Mouse (Mus musculus): ENCODE measurements around the gene Tank. TPM values are rescaled to one million over a fixed set of nuclear protein-coding genes. Genes with fewer than 3 reads are reported as not detected.

Tank gene
- 23.2 and 24.1 TPM in 2 replicates for polyA plus RNA-seq (2016; fragmentation: Nextera tagmentation; extraction: Ambion mirVana)

- no peaks in the 10 kb centered on the region for H3K27me3 ChIP-seq (ENCODE audit: low read depth, poor library complexity, severe bottlenecking)
- no peak within 1 kb of the TSS for H3K27ac ChIP-seq
- no peak for DNase-seq (ENCODE audit: low spot score)
- no peak within 1 kb of the TSS for H3K4me3 ChIP-seq
- H3K36me3 ChIP-seq = no peaks in the 10 kb centered on the region
- H3K9me3 ChIP-seq (replicated peaks) = no peaks in the 10 kb centered on the region
- 88% methylated on average over 10 of the region's 10 CpGs for WGBS
- H3K4me1 ChIP-seq = peaks cover 6% of the 10 kb centered on the region
Observed at GRCm38 (mm10) chr2:61578433-61578832, at the start of gene Tank. TSS of gene Tank (plus strand) at chr2:61578585.

GRCm38 (mm10) chr2:61532326-61532725 lies 46.1 kb upstream of the Tank start:
- no peak for DNase-seq (ENCODE audit: low spot score)
- Histone ChIP-seq H3K9me3 (replicated peaks) (no peaks in the 10 kb centered on the region), H3K36me3 (no peaks in the 10 kb centered on the region), H3K27me3 (ENCODE audit: low read depth, poor library complexity, severe bottlenecking) (no peaks in the 10 kb centered on the region), H3K4me1 (no peaks in the 10 kb centered on the region), H3K4me3 (no peak overlapping the region), H3K27ac (no peak overlapping the region)
- WGBS = 80% methylated on average over 3 of the region's 3 CpGs

- Histone ChIP-seq H3K27ac (no peak overlapping the region), H3K27me3 (ENCODE audit: low read depth, poor library complexity, severe bottlenecking) (no peaks in the 10 kb centered on the region), H3K4me3 (no peak overlapping the region), H3K4me1 (no peaks in the 10 kb centered on the region), H3K9me3 (replicated peaks) (no peaks in the 10 kb centered on the region), H3K36me3 (no peaks in the 10 kb centered on the region)
- 81% methylated on average over 2 of the region's 2 CpGs for WGBS
- no peak for DNase-seq (ENCODE audit: low spot score)
Observed at GRCm38 (mm10) chr2:61533131-61533530, 45.3 kb upstream of the Tank start.

GRCm38 (mm10) chr2:61536901-61537300 lies 41.5 kb upstream of the Tank start:
- Histone ChIP-seq H3K4me3 (no peak overlapping the region), H3K9me3 (replicated peaks) (no peaks in the 10 kb centered on the region), H3K4me1 (no peaks in the 10 kb centered on the region), H3K27ac (no peak overlapping the region), H3K36me3 (no peaks in the 10 kb centered on the region), H3K27me3 (ENCODE audit: low read depth, poor library complexity, severe bottlenecking) (no peaks in the 10 kb centered on the region)
- DNase-seq (ENCODE audit: low spot score) = no peak
- WGBS = 83% methylated on average over 2 of the region's 2 CpGs

- WGBS = 64% methylated on average over 2 of the region's 2 CpGs
- Histone ChIP-seq H3K27me3 (ENCODE audit: low read depth, poor library complexity, severe bottlenecking) (no peaks in the 10 kb centered on the region), H3K36me3 (no peaks in the 10 kb centered on the region), H3K9me3 (replicated peaks) (no peaks in the 10 kb centered on the region), H3K4me3 (no peak overlapping the region), H3K4me1 (no peaks in the 10 kb centered on the region), H3K27ac (no peak overlapping the region)
- no peak for DNase-seq (ENCODE audit: low spot score)
Observed at GRCm38 (mm10) chr2:61539378-61539777, 39.0 kb upstream of the Tank start.

GRCm38 (mm10) chr2:61542426-61542825 lies 36.0 kb upstream of the Tank start:
- no peak overlapping the region for H3K27ac ChIP-seq
- H3K36me3 ChIP-seq = no peaks in the 10 kb centered on the region
- no peaks in the 10 kb centered on the region for H3K27me3 ChIP-seq (ENCODE audit: low read depth, poor library complexity, severe bottlenecking)
- H3K4me3 ChIP-seq = no peak overlapping the region
- DNase-seq (ENCODE audit: low spot score) = no peak
- 94% methylated on average over 2 of the region's 2 CpGs for WGBS
- no peaks in the 10 kb centered on the region for H3K9me3 ChIP-seq (replicated peaks)
- H3K4me1 ChIP-seq = no peaks in the 10 kb centered on the region

- H3K27ac ChIP-seq = no peak overlapping the region
- no peaks in the 10 kb centered on the region for H3K36me3 ChIP-seq
- H3K27me3 ChIP-seq (ENCODE audit: low read depth, poor library complexity, severe bottlenecking) = no peaks in the 10 kb centered on the region
- H3K4me1 ChIP-seq = peaks cover 6% of the 10 kb centered on the region
- DNase-seq (ENCODE audit: low spot score) = no peak
- no peaks in the 10 kb centered on the region for H3K9me3 ChIP-seq (replicated peaks)
- no peak overlapping the region for H3K4me3 ChIP-seq
- 88% methylated on average over 3 of the region's 3 CpGs for WGBS
Observed at GRCm38 (mm10) chr2:61545666-61546065, 32.7 kb upstream of the Tank start.

GRCm38 (mm10) chr2:61548021-61548420 lies 30.4 kb upstream of the Tank start:
- H3K27ac ChIP-seq = no peak overlapping the region
- H3K9me3 ChIP-seq (replicated peaks) = no peaks in the 10 kb centered on the region
- H3K27me3 ChIP-seq (ENCODE audit: low read depth, poor library complexity, severe bottlenecking) = no peaks in the 10 kb centered on the region
- DNase-seq (ENCODE audit: low spot score) = peak; percentile 52
- no peak overlapping the region for H3K4me3 ChIP-seq
- H3K36me3 ChIP-seq = no peaks in the 10 kb centered on the region
- 20% methylated on average over 2 of the region's 2 CpGs for WGBS
- peaks cover 6% of the 10 kb centered on the region for H3K4me1 ChIP-seq

- peaks cover 14% of the 10 kb centered on the region for H3K4me1 ChIP-seq
- no peaks in the 10 kb centered on the region for H3K36me3 ChIP-seq
- DNase-seq (ENCODE audit: low spot score) = no peak
- 85% methylated on average over 5 of the region's 5 CpGs for WGBS
- no peaks in the 10 kb centered on the region for H3K27me3 ChIP-seq (ENCODE audit: low read depth, poor library complexity, severe bottlenecking)
- H3K9me3 ChIP-seq (replicated peaks) = no peaks in the 10 kb centered on the region
- H3K27ac ChIP-seq = no peak overlapping the region
- no peak overlapping the region for H3K4me3 ChIP-seq
Observed at GRCm38 (mm10) chr2:61551680-61552079, 26.7 kb upstream of the Tank start.

- 82% methylated on average over 7 of the region's 7 CpGs for WGBS
- H3K27ac ChIP-seq = no peak overlapping the region
- peaks cover 8% of the 10 kb centered on the region for H3K4me1 ChIP-seq
- no peak for DNase-seq (ENCODE audit: low spot score)
- H3K27me3 ChIP-seq (ENCODE audit: low read depth, poor library complexity, severe bottlenecking) = no peaks in the 10 kb centered on the region
- no peaks in the 10 kb centered on the region for H3K9me3 ChIP-seq (replicated peaks)
- H3K36me3 ChIP-seq = no peaks in the 10 kb centered on the region
- no peak overlapping the region for H3K4me3 ChIP-seq
Observed at GRCm38 (mm10) chr2:61555367-61555766, 23.0 kb upstream of the Tank start.

GRCm38 (mm10) chr2:61555825-61556224 lies 22.6 kb upstream of the Tank start:
- DNase-seq (ENCODE audit: low spot score) = no peak
- H3K4me1 ChIP-seq = peaks cover 8% of the 10 kb centered on the region
- H3K36me3 ChIP-seq = no peaks in the 10 kb centered on the region
- H3K4me3 ChIP-seq = no peak overlapping the region
- WGBS = 75% methylated on average over 2 of the region's 2 CpGs
- no peaks in the 10 kb centered on the region for H3K9me3 ChIP-seq (replicated peaks)
- no peaks in the 10 kb centered on the region for H3K27me3 ChIP-seq (ENCODE audit: low read depth, poor library complexity, severe bottlenecking)
- H3K27ac ChIP-seq = no peak overlapping the region

- Histone ChIP-seq H3K4me1 (peaks cover 8% of the 10 kb centered on the region), H3K27me3 (ENCODE audit: low read depth, poor library complexity, severe bottlenecking) (no peaks in the 10 kb centered on the region), H3K36me3 (no peaks in the 10 kb centered on the region), H3K9me3 (replicated peaks) (no peaks in the 10 kb centered on the region), H3K27ac (no peak overlapping the region), H3K4me3 (no peak overlapping the region)
- no peak for DNase-seq (ENCODE audit: low spot score)
- whole genome bisulfite sequencing = 89% methylated on average over 3 of the region's 3 CpGs
Observed at GRCm38 (mm10) chr2:61556639-61557038, 21.7 kb upstream of the Tank start.

- H3K4me1 ChIP-seq = peaks cover 8% of the 10 kb centered on the region
- no peaks in the 10 kb centered on the region for H3K27me3 ChIP-seq (ENCODE audit: low read depth, poor library complexity, severe bottlenecking)
- no peaks in the 10 kb centered on the region for H3K36me3 ChIP-seq
- no peak overlapping the region for H3K27ac ChIP-seq
- 90% methylated on average over 5 of the region's 5 CpGs for WGBS
- DNase-seq (ENCODE audit: low spot score) = no peak
- H3K9me3 ChIP-seq (replicated peaks) = no peaks in the 10 kb centered on the region
- no peak overlapping the region for H3K4me3 ChIP-seq
Observed at GRCm38 (mm10) chr2:61557848-61558471, 20.4 kb upstream of the Tank start.

GRCm38 (mm10) chr2:61561058-61561457 lies 17.3 kb upstream of the Tank start:
- Histone ChIP-seq H3K9me3 (replicated peaks) (no peaks in the 10 kb centered on the region), H3K27ac (no peak overlapping the region), H3K4me1 (peaks cover 3% of the 10 kb centered on the region), H3K36me3 (no peaks in the 10 kb centered on the region), H3K27me3 (ENCODE audit: low read depth, poor library complexity, severe bottlenecking) (no peaks in the 10 kb centered on the region), H3K4me3 (no peak overlapping the region)
- 12% methylated on average over 1 of the region's 1 CpGs for WGBS
- DNase-seq (ENCODE audit: low spot score) = no peak
